Mouse (Mus musculus) cortical plate, adult 2 months (tissue): ENCODE results near the gene Myog.

ENCODE experiments used
- CTCF ChIP-seq: fragments of 200-500 bp; IDR thresholded peaks from 2 replicates; pipeline ENCODE4 v1.5.1; 2011; ENCODE audit warnings: mild to moderate bottlenecking, control low read depth, low read length; ENCODE audit not compliant: insufficient read depth; ENCODE audit errors: extremely low read depth
- POLR2A ChIP-seq: fragments of 200-500 bp; IDR thresholded peaks from 2 replicates; pipeline ENCODE4 v1.6.1; 2011; ENCODE audit warnings: mild to moderate bottlenecking, low read length, control low read depth; ENCODE audit not compliant: insufficient read depth; ENCODE audit errors: extremely low read depth

- TF ChIP-seq POLR2A (no peak), CTCF (no peak)
These were observed 49.4 kb downstream of the Myog start for GRCm38 (mm10) chr1:134339162-134339561.
